In the genomic region with DNA sequence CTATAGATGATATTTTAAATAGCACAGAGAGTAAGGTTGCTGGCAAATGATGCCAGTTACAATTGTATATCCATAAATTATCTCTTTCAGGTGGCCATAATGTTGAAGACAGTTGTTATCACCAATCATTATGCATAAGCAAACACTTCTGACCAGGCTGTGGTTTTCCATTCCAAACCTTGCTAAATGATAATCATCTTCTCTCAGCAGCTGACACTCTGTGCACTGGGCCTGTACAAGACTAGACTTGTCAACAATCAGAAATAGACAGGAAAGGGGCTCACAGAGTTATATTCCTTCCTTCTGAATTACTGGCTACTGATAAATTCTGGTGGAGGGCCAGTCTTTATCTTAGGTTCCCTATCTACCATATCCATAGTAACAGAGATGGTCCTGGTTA, we compare ENCODE assay signal across 17 mouse cellular contexts. TPM values are rescaled to one million over a fixed set of nuclear protein-coding genes. Genes with fewer than 3 reads are reported as not detected.
"Had no signal": no experiment of that assay in that cellular context is flagged by ENCODE, and none has a peak within 500 bp of the region (broad histone marks: within the 10 kb centered on the region; RNA-seq: fewer than 3 reads in every experiment).

No protein-coding gene starts in this region.

- H3K9ac ChIP-seq: neural tube, embryonic 13.5 days; neural tube, embryonic 15.5 days; stomach, embryonic 15.5 days had no signal

- H3K4me3 ChIP-seq: neural tube, embryonic 13.5 days; neural tube, embryonic 15.5 days; stomach, embryonic 15.5 days had no signal

- H3K4me2 ChIP-seq: neural tube, embryonic 13.5 days; neural tube, embryonic 15.5 days; stomach, embryonic 15.5 days had no signal

- DNase-seq: retina, postnatal 1 day; right cerebral cortex, adult 18-20 months; right cerebral cortex, postnatal 14 days; right cerebral cortex, postnatal 25 days; right cerebral cortex, postnatal 4 days; spleen, adult 18-20 months; thymus, adult 18-20 months; thymus, adult 2 months; thymus, postnatal 14 days; thymus, postnatal 25 days; thymus, postnatal 36 days; thymus, postnatal 4 days had no signal

- H3K36me3 ChIP-seq: stomach, embryonic 15.5 days had no signal

- H3K27me3 ChIP-seq: neural tube, embryonic 13.5 days; neural tube, embryonic 15.5 days; stomach, embryonic 15.5 days had no signal

- H3K9me3 ChIP-seq: neural tube, embryonic 13.5 days; neural tube, embryonic 15.5 days; stomach, embryonic 15.5 days had no signal

- H3K27ac ChIP-seq: neural tube, embryonic 13.5 days; neural tube, embryonic 15.5 days; stomach, embryonic 15.5 days; stomach, postnatal 0 days had no signal

- H3K4me1 ChIP-seq: neural tube, embryonic 15.5 days; stomach, embryonic 15.5 days had no signal

RNA-seq across cellular contexts. Expression of a gene that starts 32.1 kb away (rescaled TPM):
- total RNA-seq: neutrophil, adult 5-6 weeks had no signal
